26 mouse cellular contexts compared by ENCODE assay signal in genomic region chr5:125658101-125658500, GRCm38 (mm10).
DNase-seq lines count a peak whose midpoint lies in the region; ATAC-seq lines count a peak whose summit lies in the region.
"Had no signal": no experiment of that assay in that cellular context is flagged by ENCODE, and none has a peak within 500 bp of the region (broad histone marks: within the 10 kb centered on the region; RNA-seq: fewer than 3 reads in every experiment).

No protein-coding gene starts in this region.

- H3K27me3 ChIP-seq in hindbrain, embryonic 14.5 days (ENCODE audit: control insufficient read depth, insufficient read depth, low read length), result no peaks in the 10 kb centered on the region
- no peaks in the 10 kb centered on the region for H3K27me3 ChIP-seq in hindbrain, embryonic 11.5 days (ENCODE audit: control insufficient read depth, insufficient read depth, low read length)
- H3K27me3 ChIP-seq in forebrain, embryonic 13.5 days, result no peaks in the 10 kb centered on the region
- H3K27me3 ChIP-seq in liver, embryonic 12.5 days (replicated peaks), result no peaks in the 10 kb centered on the region
- H3K27me3 ChIP-seq: embryonic facial prominence, embryonic 15.5 days; limb, embryonic 12.5 days; liver, embryonic 13.5 days; Patski had no signal

- no peak overlapping the region for H3K9ac ChIP-seq in hindbrain, embryonic 14.5 days
- H3K9ac ChIP-seq in hindbrain, embryonic 11.5 days (ENCODE audit: low read depth, low read length), result no peak overlapping the region
- no peak overlapping the region for H3K9ac ChIP-seq in forebrain, embryonic 13.5 days
- H3K9ac ChIP-seq in liver, embryonic 12.5 days, result no peak overlapping the region
- H3K9ac ChIP-seq: embryonic facial prominence, embryonic 15.5 days; limb, embryonic 12.5 days; liver, embryonic 13.5 days; lung, embryonic 14.5 days had no signal

- H3K4me1 ChIP-seq in hindbrain, embryonic 14.5 days (replicated peaks; ENCODE audit: control insufficient read depth, insufficient read depth, low read length), result peaks cover 8% of the 10 kb centered on the region; the same call in 1 of the 2 replicates
- no peaks in the 10 kb centered on the region for H3K4me1 ChIP-seq in hindbrain, embryonic 11.5 days (replicated peaks; ENCODE audit: control insufficient read depth, insufficient read depth, low read length)
- H3K4me1 ChIP-seq in forebrain, embryonic 13.5 days, result peaks cover 40% of the 10 kb centered on the region
- no peaks in the 10 kb centered on the region for H3K4me1 ChIP-seq in liver, embryonic 12.5 days
- H3K4me1 ChIP-seq: embryonic facial prominence, embryonic 15.5 days; limb, embryonic 12.5 days; liver, embryonic 13.5 days had no signal

- WGBS in hindbrain, embryonic 14.5 days, result 75% methylated on average over 5 of the region's 5 CpGs
- 83% methylated on average over 5 of the region's 5 CpGs for WGBS in hindbrain, embryonic 11.5 days
- 36% methylated on average over 5 of the region's 5 CpGs for WGBS in forebrain, embryonic 13.5 days
- whole genome bisulfite sequencing in liver, embryonic 12.5 days (ENCODE audit: insufficient replicate concordance), result 70% methylated on average over 5 of the region's 5 CpGs

- DNase-seq in hindbrain, embryonic 14.5 days (ENCODE audit: low spot score), result no peak
- no peak for DNase-seq in hindbrain, embryonic 11.5 days (ENCODE audit: low spot score)
- peak; percentile 46 to 68 for DNase-seq in layer of hippocampus, postnatal 14 days (ENCODE audit: low spot score in 2 of 2)
- DNase-seq in layer of hippocampus, postnatal 25 days (ENCODE audit: extremely low spot score in 1 of 2, low spot score in 1 of 2), result no peak
- DNase-seq in brain, adult 2 months (ENCODE audit: low read depth, low spot score), result peak; percentile 75
- no peak for DNase-seq in adrenal gland, postnatal 10 days
- DNase-seq: adrenal gland, postnatal 14 days; cerebellum, adult 11-12 months; cerebellum, postnatal 25 days; gastrocnemius, adult 2 months; heart, postnatal 10 days; kidney, adult 18-20 months; kidney, postnatal 25 days; liver, embryonic 13.5 days; lung, embryonic 14.5 days; lung, postnatal 36 days; retina, postnatal 1 day; thymus, postnatal 36 days had no signal

- H3K27ac ChIP-seq in hindbrain, embryonic 14.5 days, result no peak overlapping the region
- H3K27ac ChIP-seq in hindbrain, embryonic 11.5 days (ENCODE audit: low read depth, low read length), result no peak overlapping the region
- peak overlapping the region; percentile 84 for H3K27ac ChIP-seq in forebrain, embryonic 13.5 days
- no peak overlapping the region for H3K27ac ChIP-seq in liver, embryonic 12.5 days
- H3K27ac ChIP-seq: embryonic facial prominence, embryonic 15.5 days; gastrocnemius, adult 2 months; limb, embryonic 12.5 days; liver, embryonic 13.5 days had no signal

- no peaks in the 10 kb centered on the region for H3K9me3 ChIP-seq in hindbrain, embryonic 14.5 days (ENCODE audit: control insufficient read depth, low read length)
- H3K9me3 ChIP-seq in hindbrain, embryonic 11.5 days (ENCODE audit: control insufficient read depth, low read length), result no peaks in the 10 kb centered on the region
- H3K9me3 ChIP-seq in forebrain, embryonic 13.5 days (replicated peaks), result no peaks in the 10 kb centered on the region
- H3K9me3 ChIP-seq in liver, embryonic 12.5 days (replicated peaks), result peaks cover 10% of the 10 kb centered on the region; the same call in 1 of the 2 replicates
- H3K9me3 ChIP-seq: embryonic facial prominence, embryonic 15.5 days; limb, embryonic 12.5 days; liver, embryonic 13.5 days had no signal

- H3K4me3 ChIP-seq in hindbrain, embryonic 14.5 days (replicated peaks; ENCODE audit: low read length), result no peak overlapping the region
- no peak overlapping the region for H3K4me3 ChIP-seq in hindbrain, embryonic 11.5 days (ENCODE audit: low read depth, low read length)
- no peak overlapping the region for H3K4me3 ChIP-seq in forebrain, embryonic 13.5 days
- no peak overlapping the region for H3K4me3 ChIP-seq in liver, embryonic 12.5 days
- H3K4me3 ChIP-seq: embryonic facial prominence, embryonic 15.5 days; gastrocnemius, adult 2 months; limb, embryonic 12.5 days; liver, embryonic 13.5 days had no signal

- peak; percentile 40; the same call in 1 of the 2 replicates for ATAC-seq in hindbrain, embryonic 14.5 days (ENCODE audit: low FRiP score)
- no peak for ATAC-seq in hindbrain, embryonic 11.5 days (ENCODE audit: low FRiP score)
- ATAC-seq in forebrain, embryonic 13.5 days, result peak; percentile 64
- no peak for ATAC-seq in liver, embryonic 12.5 days
- ATAC-seq: activated CD4-positive, CD25-positive, alpha-beta regulatory T cell, adult 4 months; CD4-positive, CD25-positive, alpha-beta regulatory T cell, adult 4 months; Patski had no signal

- H3K36me3 ChIP-seq in hindbrain, embryonic 14.5 days (replicated peaks; ENCODE audit: control insufficient read depth, insufficient read depth), result no peaks in the 10 kb centered on the region
- no peaks in the 10 kb centered on the region for H3K36me3 ChIP-seq in hindbrain, embryonic 11.5 days (ENCODE audit: control insufficient read depth, insufficient read depth, low read length)
- no peaks in the 10 kb centered on the region for H3K36me3 ChIP-seq in forebrain, embryonic 13.5 days (ENCODE audit: poor library complexity, severe bottlenecking)
- H3K36me3 ChIP-seq in liver, embryonic 12.5 days, result no peaks in the 10 kb centered on the region
- H3K36me3 ChIP-seq: embryonic facial prominence, embryonic 15.5 days; limb, embryonic 12.5 days; liver, embryonic 13.5 days had no signal

- no peak overlapping the region for H3K4me2 ChIP-seq in hindbrain, embryonic 14.5 days (replicated peaks)
- H3K4me2 ChIP-seq in hindbrain, embryonic 11.5 days (replicated peaks; ENCODE audit: low read depth, low read length), result no peak overlapping the region
- H3K4me2 ChIP-seq in forebrain, embryonic 13.5 days, result peak overlapping the region; percentile 17; the same call in 1 of the 2 replicates
- H3K4me2 ChIP-seq in liver, embryonic 12.5 days, result no peak overlapping the region
- H3K4me2 ChIP-seq: embryonic facial prominence, embryonic 15.5 days; heart, embryonic 11.5 days; limb, embryonic 12.5 days; liver, embryonic 13.5 days; lung, embryonic 14.5 days had no signal

Comparison
In these comparisons a context has a peak if more than half of its experiments do, and no peak if none do; other contexts are left out.
1. ATAC-seq: peak in hindbrain, embryonic 14.5 days (single experiment) and forebrain, embryonic 13.5 days (single experiment); none in hindbrain, embryonic 11.5 days (single experiment) and liver, embryonic 12.5 days (single experiment).
2. DNase-seq: peak in layer of hippocampus, postnatal 14 days (2 of 2) and brain, adult 2 months (single experiment); none in hindbrain, embryonic 14.5 days (single experiment), hindbrain, embryonic 11.5 days (single experiment), layer of hippocampus, postnatal 25 days (0 of 2) and adrenal gland, postnatal 10 days (single experiment).